Mouse (Mus musculus) small intestine, adult 10 weeks (tissue): ENCODE measurements around the gene 2300009A05Rik. TPM values are rescaled to one million over a fixed set of nuclear protein-coding genes. Genes with fewer than 3 reads are reported as not detected.

Experiments
- polyA plus RNA-seq: library from polyadenylated mRNA; stranded (reverse); fragments of 350-450 nt; fragmentation: Illumina TruSeq; extraction: RNeasy Lipid Tissue Mini Kit (QIAGEN cat#74804); gene quantifications from one replicate; pipeline ENCODE4 v1.2.3, GENCODE M21; 2014; ENCODE audit warnings: low replicate concordance

The 2300009A05Rik gene
- 39.1 TPM for polyA plus RNA-seq

GRCm38 (mm10) chr9:63398611-63399462, at the start of gene 2300009A05Rik:
Gene 2300009A05Rik, minus strand, starts transcription at chr9:63399246.

GRCm38 (mm10) chr9:63377270-63378142, 21.5 kb downstream of the 2300009A05Rik start, which contains the start of gene Map2k5:
Gene Map2k5, minus strand, starts transcription at chr9:63377902.

Other genes starting within 250 kb of the 2300009A05Rik start
- 7.8 TPM for gene Map2k5, start 21.3 kb downstream of the 2300009A05Rik start, polyA plus RNA-seq
- gene Iqch, start 203.2 kb upstream of the 2300009A05Rik start, polyA plus RNA-seq = not detected
- 9.2 TPM for gene Aagab, start 203.4 kb upstream of the 2300009A05Rik start, polyA plus RNA-seq